Mouse (Mus musculus): ENCODE results near the gene Selenoh. TPM values are rescaled to one million over a fixed set of nuclear protein-coding genes. Genes with fewer than 3 reads are reported as not detected.
A peak's percentile ranks its signal among the peaks of the same experiment; 100 is the strongest.

The Selenoh gene
- total and polyA plus RNA-seq, 3 experiments: 19.6 to 28.0 (median 21.8) TPM

- H3K4me3 ChIP-seq: peak overlapping the region; percentile 11; the same call in 1 of the 2 replicates
- no peak overlapping the region for H3K9ac ChIP-seq (ENCODE audit: low read depth, low read length)
- H3K79me2 ChIP-seq (replicated peaks; ENCODE audit: control insufficient read depth, insufficient read depth, low read length): peaks cover 9% of the 10 kb centered on the region
- peak overlapping the region; percentile 87 for H3K27ac ChIP-seq
- H3K27me3 ChIP-seq (ENCODE audit: control insufficient read depth, insufficient read depth, low read length): no peaks in the 10 kb centered on the region
- TF ChIP-seq EP300 (IDR thresholded peaks at IDR 0.05; ENCODE audit: insufficient read depth, low read depth, low read length) (0 out of 2 replicates have a peak, but pooled peaks have one; percentile 25), POLR2A (IDR thresholded peaks at IDR 0.05; ENCODE audit: insufficient read depth, low read depth, low read length) (0 out of 2 replicates have a peak, but pooled peaks have one; percentile 13), CTCF (IDR thresholded peaks at IDR 0.05) (no peak)
- DNase-seq: peak in 1 of 2 experiments; percentile 38
- intact Hi-C loops (cut with DNase I): loop anchor here (2.0 kb wide), 1 partner anchor 15 kb away; no protein-coding TSS in a partner anchor
- peaks cover 80% of the 10 kb centered on the region for H3K36me3 ChIP-seq (ENCODE audit: control insufficient read depth, insufficient read depth, low read length)
- 10% methylated on average over 6 of the region's 7 CpGs for WGBS
- peaks cover 51% of the 10 kb centered on the region for H3K4me1 ChIP-seq (ENCODE audit: control insufficient read depth, insufficient read depth, low read length)
Observed at GRCm38 (mm10) chr2:84637452-84638165, 33.0 kb downstream of the Selenoh start.

GRCm38 (mm10) chr2:84636231-84636741, 34.3 kb downstream of the Selenoh start:
- peak; percentile 57 to 58 for DNase-seq

GRCm38 (mm10) chr2:84635611-84636010, 35.0 kb downstream of the Selenoh start:
- Histone ChIP-seq H3K36me3 (ENCODE audit: control insufficient read depth, insufficient read depth, low read length) (peaks cover 76% of the 10 kb centered on the region), H3K79me2 (replicated peaks; ENCODE audit: control insufficient read depth, insufficient read depth, low read length) (peaks cover 6% of the 10 kb centered on the region), H3K27ac (peak overlapping the region; percentile 87), H3K4me1 (ENCODE audit: control insufficient read depth, insufficient read depth, low read length) (peaks cover 47% of the 10 kb centered on the region), H3K4me3 (peak overlapping the region; percentile 33), H3K27me3 (ENCODE audit: control insufficient read depth, insufficient read depth, low read length) (no peaks in the 10 kb centered on the region), H3K9ac (ENCODE audit: low read depth, low read length) (no peak overlapping the region)
- DNase-seq: peak; percentile 89 to 94
- WGBS: 0% methylated on average over 2 of the region's 2 CpGs
- intact Hi-C loops (cut with DNase I): loop anchor here (1.0 kb wide), 1 partner anchor 14 kb away; no protein-coding TSS in a partner anchor
- TF ChIP-seq CTCF (IDR thresholded peaks at IDR 0.05) (no peak), EP300 (IDR thresholded peaks at IDR 0.05; ENCODE audit: insufficient read depth, low read depth, low read length) (peak; percentile 99), POLR2A (IDR thresholded peaks at IDR 0.05; ENCODE audit: insufficient read depth, low read depth, low read length) (peak; percentile 81; the same call in 1 of the 2 replicates)

More at GRCm38 (mm10) chr2:84636231-84636741, 34.3 kb downstream of the Selenoh start:
- Histone ChIP-seq H3K36me3 (ENCODE audit: control insufficient read depth, insufficient read depth, low read length) (peaks cover 79% of the 10 kb centered on the region), H3K4me3 (peak overlapping the region; percentile 29; the same call in 1 of the 2 replicates), H3K27me3 (ENCODE audit: control insufficient read depth, insufficient read depth, low read length) (no peaks in the 10 kb centered on the region), H3K4me1 (ENCODE audit: control insufficient read depth, insufficient read depth, low read length) (peaks cover 51% of the 10 kb centered on the region), H3K27ac (peak overlapping the region; percentile 87), H3K79me2 (replicated peaks; ENCODE audit: control insufficient read depth, insufficient read depth, low read length) (peaks cover 6% of the 10 kb centered on the region), H3K9ac (ENCODE audit: low read depth, low read length) (peak overlapping the region; percentile 59)
- TF ChIP-seq EP300 (IDR thresholded peaks at IDR 0.05; ENCODE audit: insufficient read depth, low read depth, low read length) (peak; percentile 66), POLR2A (IDR thresholded peaks at IDR 0.05; ENCODE audit: insufficient read depth, low read depth, low read length) (peak; percentile 54; the same call in 1 of the 2 replicates), CTCF (IDR thresholded peaks at IDR 0.05) (no peak)
- intact Hi-C loops (cut with DNase I): loop anchor here (1.0 kb wide), 1 partner anchor 13 kb away; no protein-coding TSS in a partner anchor
- WGBS: 7% methylated on average over 8 of the region's 8 CpGs

- Histone ChIP-seq H3K79me2 (replicated peaks; ENCODE audit: control insufficient read depth, insufficient read depth, low read length) (peaks cover 6% of the 10 kb centered on the region), H3K27me3 (ENCODE audit: control insufficient read depth, insufficient read depth, low read length) (no peaks in the 10 kb centered on the region), H3K9ac (ENCODE audit: low read depth, low read length) (peak overlapping the region; percentile 51), H3K4me1 (ENCODE audit: control insufficient read depth, insufficient read depth, low read length) (peaks cover 43% of the 10 kb centered on the region), H3K4me3 (peak overlapping the region; percentile 33), H3K36me3 (ENCODE audit: control insufficient read depth, insufficient read depth, low read length) (peaks cover 72% of the 10 kb centered on the region), H3K27ac (peak overlapping the region; percentile 87)
- peak; percentile 17; the same call in 1 of the 2 replicates for TF ChIP-seq CTCF (IDR thresholded peaks at IDR 0.05)
- TF ChIP-seq EP300 (IDR thresholded peaks at IDR 0.05; ENCODE audit: insufficient read depth, low read depth, low read length): no peak
- TF ChIP-seq POLR2A (IDR thresholded peaks at IDR 0.05; ENCODE audit: insufficient read depth, low read depth, low read length): no peak
- no peak for DNase-seq
- 12% methylated on average over 4 of the region's 4 CpGs for WGBS
- intact Hi-C loops (cut with DNase I): no loop called here
Observed at GRCm38 (mm10) chr2:84634934-84635482, 35.6 kb downstream of the Selenoh start.

GRCm38 (mm10) chr2:84634006-84634405, 36.6 kb downstream of the Selenoh start:
- H3K4me1 ChIP-seq (ENCODE audit: control insufficient read depth, insufficient read depth, low read length): peaks cover 44% of the 10 kb centered on the region
- H3K27me3 ChIP-seq (ENCODE audit: control insufficient read depth, insufficient read depth, low read length): no peaks in the 10 kb centered on the region
- DNase-seq: no peak
- intact Hi-C loops (cut with DNase I): no loop called here
- H3K27ac ChIP-seq: peak overlapping the region; percentile 87
- peaks cover 6% of the 10 kb centered on the region for H3K79me2 ChIP-seq (replicated peaks; ENCODE audit: control insufficient read depth, insufficient read depth, low read length)
- TF ChIP-seq CTCF (IDR thresholded peaks at IDR 0.05): no peak
- TF ChIP-seq EP300 (IDR thresholded peaks at IDR 0.05; ENCODE audit: insufficient read depth, low read depth, low read length): no peak
- no peak for TF ChIP-seq POLR2A (IDR thresholded peaks at IDR 0.05; ENCODE audit: insufficient read depth, low read depth, low read length)
- peak overlapping the region; percentile 13; the same call in 1 of the 2 replicates for H3K4me3 ChIP-seq
- WGBS: 18% methylated on average over 4 of the region's 4 CpGs
- 0 out of 2 replicates have a peak overlapping the region, but pooled peaks have one; percentile 7 for H3K9ac ChIP-seq (ENCODE audit: low read depth, low read length)
- peaks cover 71% of the 10 kb centered on the region for H3K36me3 ChIP-seq (ENCODE audit: control insufficient read depth, insufficient read depth, low read length)

All from heart, adult 2 months (tissue).